Mouse (Mus musculus) midbrain, embryonic 12.5 days (tissue): Measurements from ENCODE around the gene Pkmyt1. TPM values are rescaled to one million over a fixed set of nuclear protein-coding genes. Genes with fewer than 3 reads are reported as not detected.

Source experiments
- ATAC-seq: fragments of 200-750 bp; cut with Nextera tagmentation; 2 replicates; pipeline ENCODE4 v1.8.0; 2017; ENCODE audit warnings: low read depth, moderate TSS enrichment, moderate library complexity; ENCODE audit not compliant: low FRiP score
- H3K27ac ChIP-seq: fragments of 300-500 bp; sonication (generic); replicated peaks from 2 replicates; pipeline ENCODE4 v1.5.1; 2016; ENCODE audit warnings: mild to moderate bottlenecking
- H3K27me3 ChIP-seq: fragments of 300-500 bp; sonication (generic); 2 replicates; pipeline ENCODE4 v1.6.1; 2016; ENCODE audit warnings: mild to moderate bottlenecking
- H3K36me3 ChIP-seq: fragments of 300-500 bp; sonication (generic); 2 replicates; pipeline ENCODE4 v1.6.1; 2016
- H3K4me1 ChIP-seq: fragments of 300-500 bp; sonication (generic); 2 replicates; pipeline ENCODE4 v1.6.1; 2016
- H3K4me2 ChIP-seq: fragments of 300-500 bp; sonication (generic); replicated peaks from 2 replicates; pipeline ENCODE4 v1.6.1; 2016; ENCODE audit warnings: mild to moderate bottlenecking, moderate library complexity
- H3K4me3 ChIP-seq: fragments of 300-500 bp; sonication (generic); 2 replicates; pipeline ENCODE4 v1.5.1; 2016; ENCODE audit warnings: mild to moderate bottlenecking
- H3K9ac ChIP-seq: fragments of 300-500 bp; sonication (generic); replicated peaks from 2 replicates; pipeline ENCODE4 v1.6.1; 2016; ENCODE audit warnings: mild to moderate bottlenecking, moderate library complexity
- H3K9me3 ChIP-seq: fragments of 300-500 bp; sonication (generic); 2 replicates; pipeline ENCODE4 v1.6.1; 2016; ENCODE audit warnings: mild to moderate bottlenecking
- WGBS: fragments of 180-500 bp; shearing (Covaris S2); methylation state at CpG from one replicate; pipeline ENCODE4 v1.1.7; 2016; 5-methylcytosine and 5-hydroxymethylcytosine counted together
- polyA plus RNA-seq: library from polyadenylated mRNA; unstranded; fragments of >200 nt; fragmentation: Nextera tagmentation; extraction: Ambion mirVana; gene quantifications from 2 replicates; pipeline ENCODE4 v1.2.1, GENCODE M21; 2016

Gene Pkmyt1
- polyA plus RNA-seq, 1 experiment from 2014 or later = 40.8 TPM

- no peak overlapping the region for H3K4me3 ChIP-seq
- H3K9me3 ChIP-seq = no peaks in the 10 kb centered on the region
- no peak for ATAC-seq
- H3K9ac ChIP-seq = no peak overlapping the region
- no peak overlapping the region for H3K27ac ChIP-seq
- H3K27me3 ChIP-seq = no peaks in the 10 kb centered on the region
- 77% methylated on average over 10 of the region's 10 CpGs for WGBS
- H3K36me3 ChIP-seq = no peaks in the 10 kb centered on the region
- no peak overlapping the region for H3K4me2 ChIP-seq
- no peaks in the 10 kb centered on the region for H3K4me1 ChIP-seq
These were observed 50.1 kb downstream of the Pkmyt1 start for GRCm38 (mm10) chr17:23776216-23776615.

GRCm38 (mm10) chr17:23777141-23777540, 51.0 kb downstream of the Pkmyt1 start:
- no peak overlapping the region for H3K27ac ChIP-seq
- no peak overlapping the region for H3K4me3 ChIP-seq
- no peak for ATAC-seq
- no peak overlapping the region for H3K9ac ChIP-seq
- no peaks in the 10 kb centered on the region for H3K36me3 ChIP-seq
- no peaks in the 10 kb centered on the region for H3K4me1 ChIP-seq
- H3K4me2 ChIP-seq = no peak overlapping the region
- no peaks in the 10 kb centered on the region for H3K27me3 ChIP-seq
- no peaks in the 10 kb centered on the region for H3K9me3 ChIP-seq
- 95% methylated on average over 2 of the region's 2 CpGs for WGBS

- no peaks in the 10 kb centered on the region for H3K36me3 ChIP-seq
- ATAC-seq = no peak
These were observed 52.3 kb downstream of the Pkmyt1 start for GRCm38 (mm10) chr17:23778447-23778846.

GRCm38 (mm10) chr17:23783352-23783751, 57.2 kb downstream of the Pkmyt1 start:
- ATAC-seq = no peak
- H3K27ac ChIP-seq = no peak overlapping the region
- H3K36me3 ChIP-seq = no peaks in the 10 kb centered on the region
- H3K4me1 ChIP-seq = peaks cover 8% of the 10 kb centered on the region; the same call in 1 of the 2 replicates
- H3K4me3 ChIP-seq = no peak overlapping the region
- no peaks in the 10 kb centered on the region for H3K9me3 ChIP-seq
- H3K27me3 ChIP-seq = no peaks in the 10 kb centered on the region
- H3K4me2 ChIP-seq = no peak overlapping the region
- H3K9ac ChIP-seq = no peak overlapping the region

More at GRCm38 (mm10) chr17:23778447-23778846, 52.3 kb downstream of the Pkmyt1 start:
- WGBS = 72% methylated on average over 2 of the region's 2 CpGs
- H3K27me3 ChIP-seq = no peaks in the 10 kb centered on the region
- no peaks in the 10 kb centered on the region for H3K9me3 ChIP-seq
- H3K9ac ChIP-seq = no peak overlapping the region
- H3K27ac ChIP-seq = no peak overlapping the region
- no peak overlapping the region for H3K4me3 ChIP-seq
- H3K4me1 ChIP-seq = no peaks in the 10 kb centered on the region
- H3K4me2 ChIP-seq = no peak overlapping the region

- Histone ChIP-seq H3K4me1 (peaks cover 22% of the 10 kb centered on the region), H3K4me2 (peak within 1 kb of the TSS; percentile 68), H3K36me3 (no peaks in the 10 kb centered on the region), H3K9ac (peak within 1 kb of the TSS; percentile 69), H3K4me3 (peak within 1 kb of the TSS; percentile 59), H3K27me3 (no peaks in the 10 kb centered on the region), H3K9me3 (no peaks in the 10 kb centered on the region), H3K27ac (peak within 1 kb of the TSS; percentile 71)
- WGBS = 4% methylated on average over 43 of the region's 43 CpGs
- peak; percentile 73 for ATAC-seq
These were observed 59.7 kb downstream of the Pkmyt1 start, which contains the start of gene Flywch2 for GRCm38 (mm10) chr17:23785561-23786471. Gene Flywch2, minus strand, starts transcription at chr17:23786081.

Other genes with a start within 250 kb of the Pkmyt1 start
- not detected in 2 replicates for gene Vmn2r117, start 246.6 kb upstream of the Pkmyt1 start, polyA plus RNA-seq
- gene Zfp213, start 162.1 kb upstream of the Pkmyt1 start, polyA plus RNA-seq = 21.8 and 22.4 TPM in 2 replicates
- 24.1 and 25.9 TPM in 2 replicates for gene Zfp13, start 126.8 kb upstream of the Pkmyt1 start, polyA plus RNA-seq
- gene Zscan10, start 125.5 kb upstream of the Pkmyt1 start, polyA plus RNA-seq = 0.16 TPM in 1 of 2 replicates, not detected in the other
- 1.5 and 1.7 TPM in 2 replicates for gene Mmp25, start 81.1 kb upstream of the Pkmyt1 start, polyA plus RNA-seq
- 0.14 and 0.26 TPM in 2 replicates for gene Bicdl2, start 65.8 kb upstream of the Pkmyt1 start, polyA plus RNA-seq
- 52.2 and 52.8 TPM in 2 replicates for gene Hcfc1r1, start 52.7 kb upstream of the Pkmyt1 start, polyA plus RNA-seq
- gene Thoc6, start 52.5 kb upstream of the Pkmyt1 start, polyA plus RNA-seq = 46.7 and 48.5 TPM in 2 replicates
- 2.2 and 2.5 TPM in 2 replicates for gene Tnfrsf12a, start 48.9 kb upstream of the Pkmyt1 start, polyA plus RNA-seq
- 1.7 and 2.8 TPM in 2 replicates for gene Cldn6, start 47.1 kb upstream of the Pkmyt1 start, polyA plus RNA-seq
- 0.84 TPM in 2 replicates for gene Cldn9, start 42.3 kb upstream of the Pkmyt1 start, polyA plus RNA-seq
- 0.14 TPM in 1 of 2 replicates, not detected in the other for gene 1520401A03Rik, start 3.6 kb upstream of the Pkmyt1 start, polyA plus RNA-seq
- gene Paqr4, start 14.5 kb downstream of the Pkmyt1 start, polyA plus RNA-seq = 40.4 and 41.2 TPM in 2 replicates
- gene Kremen2, start 19.5 kb downstream of the Pkmyt1 start, polyA plus RNA-seq = 1.2 and 1.5 TPM in 2 replicates
- 212 and 220 TPM in 2 replicates for gene Flywch1, start 45.3 kb downstream of the Pkmyt1 start, polyA plus RNA-seq
- gene Flywch2, start 59.7 kb downstream of the Pkmyt1 start, polyA plus RNA-seq = 33.6 and 37.2 TPM in 2 replicates
- gene Srrm2, start 64.2 kb downstream of the Pkmyt1 start, polyA plus RNA-seq = 736 and 744 TPM in 2 replicates
- gene Elob, start 102.8 kb downstream of the Pkmyt1 start, polyA plus RNA-seq = 1,125 and 1,165 TPM in 2 replicates
- gene Prss33, start 109.7 kb downstream of the Pkmyt1 start, polyA plus RNA-seq = 0.48 and 0.76 TPM in 2 replicates
- not detected in 2 replicates for gene Prss32, start 117.5 kb downstream of the Pkmyt1 start, polyA plus RNA-seq
- 0.82 and 0.91 TPM in 2 replicates for gene Prss41, start 117.8 kb downstream of the Pkmyt1 start, polyA plus RNA-seq
- not detected in 2 replicates for gene Prss21, start 141.7 kb downstream of the Pkmyt1 start, polyA plus RNA-seq
- gene Dcpp1, start 154.5 kb downstream of the Pkmyt1 start, polyA plus RNA-seq = not detected in 2 replicates
- not detected in 2 replicates for gene Dcpp2, start 154.5 kb downstream of the Pkmyt1 start, polyA plus RNA-seq
- gene Dcpp3, start 191.1 kb downstream of the Pkmyt1 start, polyA plus RNA-seq = not detected in 2 replicates
- gene Sbp, start 215.3 kb downstream of the Pkmyt1 start, polyA plus RNA-seq = not detected in 2 replicates
- not detected in 2 replicates for gene Sbpl, start 228.9 kb downstream of the Pkmyt1 start, polyA plus RNA-seq